Mouse (Mus musculus): ENCODE data around the gene Cyp1a1. TPM values are rescaled to one million over a fixed set of nuclear protein-coding genes. Genes with fewer than 3 reads are reported as not detected.

Gene Cyp1a1
- polyA plus RNA-seq, 1 experiment, result not detected

DNA sequence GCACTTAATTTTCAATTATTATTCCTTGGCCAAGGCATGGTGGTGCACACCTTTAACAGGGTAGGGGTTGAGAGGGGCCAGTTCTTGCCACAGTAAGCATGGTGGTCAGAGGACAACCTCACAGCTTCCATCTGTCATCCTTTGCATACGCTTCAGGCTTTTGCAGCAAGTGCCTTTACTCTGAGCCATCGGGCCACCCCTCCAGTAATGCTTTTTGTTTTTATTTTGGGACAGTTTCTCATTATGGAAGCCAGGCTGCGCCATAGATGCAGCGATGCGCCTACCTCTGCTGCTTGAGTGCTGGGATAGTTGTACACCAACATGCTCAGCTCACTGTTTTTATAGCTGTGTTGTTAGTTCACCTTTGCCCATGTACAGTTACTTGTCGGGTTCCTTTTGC is 45.9 kb downstream of the Cyp1a1 start:
- TF ChIP-seq CTCF (IDR thresholded peaks at IDR 0.05; ENCODE audit: insufficient read depth, low read depth, low read length) (no peak), POLR2A (IDR thresholded peaks at IDR 0.05; ENCODE audit: insufficient read depth, low read depth, low read length) (no peak)
- no peak overlapping the region for H3K4me3 ChIP-seq (ENCODE audit: insufficient read depth, low read depth, low read length)
- no peak overlapping the region for H3K27ac ChIP-seq (ENCODE audit: insufficient read depth, low read depth, low read length)
- WGBS, result 95% methylated on average over 6 of the region's 6 CpGs
- H3K4me1 ChIP-seq (ENCODE audit: control insufficient read depth, insufficient read depth, low read length), result peaks cover 4% of the 10 kb centered on the region; the same call in 1 of the 2 replicates

DNA sequence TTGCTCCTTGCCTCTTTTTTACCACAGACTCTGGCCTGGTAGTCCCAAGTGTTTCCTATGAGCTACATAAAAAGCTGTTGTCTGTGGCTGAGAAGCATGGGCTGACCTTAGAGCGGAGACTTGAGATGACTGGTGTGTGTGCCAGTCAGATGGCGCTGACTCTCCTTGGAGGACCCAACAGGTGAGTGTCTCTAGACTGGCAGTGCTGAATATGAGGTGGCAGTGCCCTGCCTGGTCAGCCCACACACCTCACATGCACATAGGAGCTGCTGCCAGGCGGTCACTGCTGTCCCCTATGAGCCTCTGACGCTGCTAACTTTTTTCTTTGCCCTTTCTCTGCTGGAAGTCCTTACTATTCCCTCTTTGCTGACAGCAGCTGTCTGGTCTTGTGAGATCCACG is 52.1 kb downstream of the Cyp1a1 start:
- Histone ChIP-seq H3K27ac (ENCODE audit: insufficient read depth, low read depth, low read length) (no peak overlapping the region), H3K4me1 (ENCODE audit: control insufficient read depth, insufficient read depth, low read length) (peaks cover 4% of the 10 kb centered on the region; the same call in 1 of the 2 replicates), H3K4me3 (ENCODE audit: insufficient read depth, low read depth, low read length) (no peak overlapping the region)
- 94% methylated on average over 5 of the region's 5 CpGs for WGBS
- TF ChIP-seq POLR2A (IDR thresholded peaks at IDR 0.05; ENCODE audit: insufficient read depth, low read depth, low read length) (no peak), CTCF (IDR thresholded peaks at IDR 0.05; ENCODE audit: insufficient read depth, low read depth, low read length) (no peak)

- Histone ChIP-seq H3K27ac (ENCODE audit: insufficient read depth, low read depth, low read length) (no peak overlapping the region), H3K4me3 (ENCODE audit: insufficient read depth, low read depth, low read length) (no peak overlapping the region), H3K4me1 (ENCODE audit: control insufficient read depth, insufficient read depth, low read length) (no peaks in the 10 kb centered on the region)
- TF ChIP-seq CTCF (IDR thresholded peaks at IDR 0.05; ENCODE audit: insufficient read depth, low read depth, low read length) (no peak), POLR2A (IDR thresholded peaks at IDR 0.05; ENCODE audit: insufficient read depth, low read depth, low read length) (no peak)
- 56% methylated on average over 3 of the region's 3 CpGs for WGBS
These were observed 56.8 kb downstream of the Cyp1a1 start for GRCm38 (mm10) chr9:57744462-57745091.

DNA sequence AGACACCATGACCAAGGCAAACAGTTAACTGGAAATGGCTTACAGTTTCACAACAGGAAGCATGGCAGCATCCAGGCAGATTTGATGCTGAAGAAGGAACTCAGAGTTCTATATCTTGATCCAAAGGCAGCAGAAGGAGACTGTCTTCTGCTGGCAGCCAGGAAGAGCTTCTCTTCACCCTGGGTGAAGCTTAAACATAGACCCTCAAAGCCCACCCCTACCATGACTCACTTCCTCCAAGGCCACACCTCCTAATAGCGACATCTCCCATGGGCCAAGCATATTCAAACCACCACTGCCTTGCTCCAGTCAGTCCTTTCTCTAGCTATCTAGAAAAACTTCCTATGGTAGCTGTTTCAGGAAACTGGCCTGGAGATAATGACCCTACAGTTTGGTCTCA is 59.3 kb downstream of the Cyp1a1 start:
- TF ChIP-seq CTCF (IDR thresholded peaks at IDR 0.05; ENCODE audit: insufficient read depth, low read depth, low read length), result no peak
- TF ChIP-seq POLR2A (IDR thresholded peaks at IDR 0.05; ENCODE audit: insufficient read depth, low read depth, low read length), result no peak
- Histone ChIP-seq H3K4me3 (ENCODE audit: insufficient read depth, low read depth, low read length) (no peak overlapping the region), H3K4me1 (ENCODE audit: control insufficient read depth, insufficient read depth, low read length) (no peaks in the 10 kb centered on the region), H3K27ac (ENCODE audit: insufficient read depth, low read depth, low read length) (no peak overlapping the region)
- 38% methylated on average over 1 of the region's 1 CpGs for WGBS

DNA sequence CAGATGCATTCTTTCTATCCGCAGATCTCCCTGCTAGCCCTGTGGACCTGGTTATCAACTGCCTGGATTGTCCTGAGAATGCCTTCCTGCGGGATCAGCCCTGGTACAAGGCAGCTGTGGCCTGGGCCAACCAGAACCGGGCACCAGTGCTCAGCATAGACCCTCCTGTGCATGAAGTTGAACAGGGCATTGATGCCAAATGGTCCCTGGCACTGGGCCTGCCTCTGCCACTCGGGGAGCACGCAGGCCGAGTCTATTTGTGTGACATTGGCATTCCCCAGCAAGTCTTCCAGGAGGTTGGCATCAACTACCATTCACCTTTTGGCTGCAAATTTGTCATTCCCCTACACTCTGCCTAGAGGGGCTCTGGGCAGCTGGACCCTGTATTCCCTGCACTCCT is 60.4 kb downstream of the Cyp1a1 start:
- TF ChIP-seq POLR2A (IDR thresholded peaks at IDR 0.05; ENCODE audit: insufficient read depth, low read depth, low read length), result no peak
- TF ChIP-seq CTCF (IDR thresholded peaks at IDR 0.05; ENCODE audit: insufficient read depth, low read depth, low read length), result no peak
- H3K4me3 ChIP-seq (ENCODE audit: insufficient read depth, low read depth, low read length), result no peak overlapping the region
- no peaks in the 10 kb centered on the region for H3K4me1 ChIP-seq (ENCODE audit: control insufficient read depth, insufficient read depth, low read length)
- H3K27ac ChIP-seq (ENCODE audit: insufficient read depth, low read depth, low read length), result no peak overlapping the region
- WGBS, result 41% methylated on average over 6 of the region's 6 CpGs

GRCm38 (mm10) chr9:57748831-57749230 is 61.1 kb downstream of the Cyp1a1 start:
- Histone ChIP-seq H3K27ac (ENCODE audit: insufficient read depth, low read depth, low read length) (no peak overlapping the region), H3K4me1 (ENCODE audit: control insufficient read depth, insufficient read depth, low read length) (no peaks in the 10 kb centered on the region), H3K4me3 (ENCODE audit: insufficient read depth, low read depth, low read length) (no peak overlapping the region)
- WGBS, result 10% methylated on average over 1 of the region's 1 CpGs
- TF ChIP-seq POLR2A (IDR thresholded peaks at IDR 0.05; ENCODE audit: insufficient read depth, low read depth, low read length) (no peak), CTCF (IDR thresholded peaks at IDR 0.05; ENCODE audit: insufficient read depth, low read depth, low read length) (no peak)

GRCm38 (mm10) chr9:57750901-57751300 is 63.2 kb downstream of the Cyp1a1 start:
- TF ChIP-seq CTCF (IDR thresholded peaks at IDR 0.05; ENCODE audit: insufficient read depth, low read depth, low read length), result no peak
- TF ChIP-seq POLR2A (IDR thresholded peaks at IDR 0.05; ENCODE audit: insufficient read depth, low read depth, low read length), result no peak
- WGBS, result 87% methylated on average over 7 of the region's 7 CpGs
- Histone ChIP-seq H3K4me3 (ENCODE audit: insufficient read depth, low read depth, low read length) (no peak overlapping the region), H3K27ac (ENCODE audit: insufficient read depth, low read depth, low read length) (no peak overlapping the region), H3K4me1 (ENCODE audit: control insufficient read depth, insufficient read depth, low read length) (no peaks in the 10 kb centered on the region)

Other genes with a start within 250 kb of the Cyp1a1 start
- gene Ppcdc, start 247.8 kb upstream of the Cyp1a1 start, polyA plus RNA-seq (2012; ENCODE audit: insufficient read depth, insufficient read length, low replicate concordance, missing spikeins), result not detected in 2 replicates
- gene Scamp5, start 219.9 kb upstream of the Cyp1a1 start, polyA plus RNA-seq (2012; ENCODE audit: insufficient read depth, insufficient read length, low replicate concordance, missing spikeins), result not detected in 2 replicates
- gene Rpp25, start 183.9 kb upstream of the Cyp1a1 start, polyA plus RNA-seq (2012; ENCODE audit: insufficient read depth, insufficient read length, low replicate concordance, missing spikeins), result not detected in 2 replicates
- not detected in 2 replicates for gene Cox5a, start 166.7 kb upstream of the Cyp1a1 start, polyA plus RNA-seq (2012; ENCODE audit: insufficient read depth, insufficient read length, low replicate concordance, missing spikeins)
- not detected in 2 replicates for gene Fam219b, start 150.4 kb upstream of the Cyp1a1 start, polyA plus RNA-seq (2012; ENCODE audit: insufficient read depth, insufficient read length, low replicate concordance, missing spikeins)
- not detected in 2 replicates for gene Mpi, start 135.2 kb upstream of the Cyp1a1 start, polyA plus RNA-seq (2012; ENCODE audit: insufficient read depth, insufficient read length, low replicate concordance, missing spikeins)
- not detected in 2 replicates for gene Scamp2, start 127.0 kb upstream of the Cyp1a1 start, polyA plus RNA-seq (2012; ENCODE audit: insufficient read depth, insufficient read length, low replicate concordance, missing spikeins)
- gene Ulk3, start 98.5 kb upstream of the Cyp1a1 start, polyA plus RNA-seq (2012; ENCODE audit: insufficient read depth, insufficient read length, low replicate concordance, missing spikeins), result not detected in 2 replicates
- gene Cplx3, start 81.6 kb upstream of the Cyp1a1 start, polyA plus RNA-seq (2012; ENCODE audit: insufficient read depth, insufficient read length, low replicate concordance, missing spikeins), result not detected in 2 replicates
- gene Lman1l, start 67.2 kb upstream of the Cyp1a1 start, polyA plus RNA-seq (2012; ENCODE audit: insufficient read depth, insufficient read length, low replicate concordance, missing spikeins), result not detected in 2 replicates
- not detected in 2 replicates for gene Csk, start 34.3 kb upstream of the Cyp1a1 start, polyA plus RNA-seq (2012; ENCODE audit: insufficient read depth, insufficient read length, low replicate concordance, missing spikeins)
- gene Cyp1a2, start 4.2 kb upstream of the Cyp1a1 start, polyA plus RNA-seq (2012; ENCODE audit: insufficient read depth, insufficient read length, low replicate concordance, missing spikeins), result not detected in 2 replicates
- not detected in 2 replicates for gene Edc3, start 20.6 kb downstream of the Cyp1a1 start, polyA plus RNA-seq (2012; ENCODE audit: insufficient read depth, insufficient read length, low replicate concordance, missing spikeins)
- 308 TPM in 1 of 2 replicates, not detected in the other for gene Clk3, start 77.9 kb downstream of the Cyp1a1 start, polyA plus RNA-seq (2012; ENCODE audit: insufficient read depth, insufficient read length, low replicate concordance, missing spikeins)
- gene Arid3b, start 148.9 kb downstream of the Cyp1a1 start, polyA plus RNA-seq (2012; ENCODE audit: insufficient read depth, insufficient read length, low replicate concordance, missing spikeins), result not detected in 2 replicates
- gene Ubl7, start 223.1 kb downstream of the Cyp1a1 start, polyA plus RNA-seq (2012; ENCODE audit: insufficient read depth, insufficient read length, low replicate concordance, missing spikeins), result not detected in 2 replicates

All from olfactory bulb, adult 2 months (tissue).